Mouse (Mus musculus) adrenal gland (tissue): Measurements from ENCODE around the gene Cenpl.

Experiments used
- intact Hi-C: fragments of 180-260 bp; cut with DNase I; formaldehyde crosslinking; loops from one replicate; pipeline ENCODE4 v1.15.1; 2025

Gene Cenpl

GRCm38 (mm10) chr1:161040426-161040770, 30.1 kb upstream of the Cenpl start:
- intact Hi-C loops: no loop called here

DNA sequence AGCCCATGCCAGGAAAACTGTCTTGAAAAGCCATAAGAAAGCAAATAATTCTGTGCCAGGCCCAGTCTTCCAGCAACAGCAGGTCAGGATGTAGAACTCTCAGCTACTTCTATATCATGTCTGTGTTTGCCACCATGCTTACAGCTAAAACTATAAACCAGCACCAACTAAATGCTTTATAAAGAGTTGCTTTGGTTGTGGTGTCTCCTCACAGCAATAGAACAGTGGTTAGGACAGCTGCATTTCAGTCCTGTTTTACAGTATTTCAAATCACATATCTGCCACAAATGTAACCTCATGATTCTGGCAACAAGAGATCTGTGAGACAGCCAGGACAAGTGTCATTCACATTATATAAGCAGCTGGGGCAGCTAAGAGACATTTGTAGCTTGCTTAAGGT, 29.7 kb upstream of the Cenpl start:
- intact Hi-C loops: no loop called here

- intact Hi-C loops: no loop called here
These were observed 29.1 kb upstream of the Cenpl start for GRCm38 (mm10) chr1:161041261-161042020.

DNA sequence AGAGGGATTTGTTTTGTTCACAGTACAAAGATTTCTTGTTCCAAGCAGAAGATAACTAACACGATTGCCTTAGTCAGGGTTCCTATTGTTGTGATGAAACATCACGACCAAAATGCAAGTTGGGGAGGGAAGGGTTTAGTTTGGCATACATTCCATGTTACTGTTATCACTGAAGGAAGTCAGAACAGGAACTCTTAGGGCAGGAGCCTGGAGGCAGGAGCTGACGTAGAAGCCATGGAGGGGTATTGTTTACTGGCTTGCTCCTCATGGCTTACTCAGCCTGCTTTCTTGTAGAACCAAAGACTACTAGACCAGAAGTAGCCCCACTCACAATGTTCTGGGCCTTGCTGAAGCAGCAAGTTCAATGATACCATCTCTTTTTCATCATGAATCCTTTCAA, 23.5 kb upstream of the Cenpl start:
- intact Hi-C loops: no loop called here

GRCm38 (mm10) chr1:161057164-161057563, 13.3 kb upstream of the Cenpl start:
- intact Hi-C loops: no loop called here

DNA sequence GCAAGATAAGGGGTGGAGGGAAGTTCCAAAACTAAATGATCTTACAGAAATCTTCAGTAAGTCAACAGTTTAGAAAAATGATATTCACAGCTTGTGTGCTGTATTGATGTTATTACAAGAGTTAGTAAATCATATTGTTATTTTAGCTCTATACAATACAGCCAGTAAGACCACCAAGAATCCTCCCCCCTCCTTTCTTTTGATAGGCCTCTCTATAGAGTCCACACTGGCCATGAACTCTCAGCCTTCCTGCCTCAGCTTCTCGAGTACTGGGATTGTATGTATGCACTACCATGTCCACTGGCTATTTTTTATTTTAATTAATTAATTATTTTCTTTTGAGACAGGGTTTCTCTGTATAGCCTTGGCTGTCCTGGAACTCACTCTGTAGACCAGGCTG, 7.2 kb upstream of the Cenpl start:
- intact Hi-C loops: no loop called here

DNA sequence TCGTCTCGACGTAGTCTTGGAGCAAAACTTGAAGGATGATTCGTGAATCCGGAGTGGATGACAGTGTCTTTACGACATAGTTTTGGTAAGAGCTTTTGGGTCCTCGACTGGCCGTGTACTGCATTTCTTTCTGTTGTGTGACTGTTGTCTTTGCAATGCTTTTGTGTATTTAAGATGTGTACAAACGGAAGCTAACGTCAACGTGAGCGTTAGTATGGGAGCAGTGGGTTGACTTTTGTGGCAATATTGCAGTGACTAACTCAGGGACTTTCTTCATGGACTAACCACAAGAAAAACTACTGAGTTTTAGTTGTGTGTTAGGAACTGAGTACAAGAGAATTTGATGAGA, 733 bp downstream of the Cenpl start:
- intact Hi-C loops: no loop called here

GRCm38 (mm10) chr1:161076238-161076637, 5.7 kb downstream of the Cenpl start:
- intact Hi-C loops: no loop called here

- intact Hi-C loops: no loop called here
These were observed 6.7 kb downstream of the Cenpl start for GRCm38 (mm10) chr1:161077243-161077642.

DNA sequence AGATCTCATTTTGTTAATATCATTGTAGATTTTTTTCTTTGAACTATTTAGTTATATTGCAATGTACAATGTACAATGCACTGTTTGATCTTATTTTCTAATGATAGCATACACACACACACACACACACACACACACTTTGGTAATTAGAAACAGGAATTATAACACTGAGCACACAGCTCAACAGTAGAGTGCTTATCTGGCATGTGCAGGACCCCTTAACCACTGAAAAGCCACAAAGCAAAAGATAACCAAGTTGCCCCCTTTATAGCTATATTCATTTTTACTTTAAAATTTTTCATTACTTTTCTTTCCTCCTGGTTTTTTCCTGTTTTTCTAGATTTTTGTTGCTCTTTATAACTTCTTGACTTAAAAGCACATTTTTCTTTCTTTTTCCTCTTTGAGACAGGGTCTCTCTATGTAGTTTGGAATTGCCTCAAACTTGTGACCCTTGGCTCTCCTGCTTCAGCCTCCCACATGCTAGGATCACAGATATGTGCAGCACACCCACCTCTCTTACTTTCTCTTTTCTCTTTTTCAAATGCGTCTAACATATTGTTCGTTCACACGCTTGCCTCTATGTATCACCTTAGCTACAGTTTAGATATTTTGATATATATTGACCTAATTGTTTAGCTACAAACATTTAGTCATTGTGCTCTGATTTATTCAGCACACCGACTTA, 29.4 kb downstream of the Cenpl start:
- intact Hi-C loops: no loop called here

- intact Hi-C loops: no loop called here
These were observed 33.3 kb downstream of the Cenpl start for GRCm38 (mm10) chr1:161103842-161104241.

DNA sequence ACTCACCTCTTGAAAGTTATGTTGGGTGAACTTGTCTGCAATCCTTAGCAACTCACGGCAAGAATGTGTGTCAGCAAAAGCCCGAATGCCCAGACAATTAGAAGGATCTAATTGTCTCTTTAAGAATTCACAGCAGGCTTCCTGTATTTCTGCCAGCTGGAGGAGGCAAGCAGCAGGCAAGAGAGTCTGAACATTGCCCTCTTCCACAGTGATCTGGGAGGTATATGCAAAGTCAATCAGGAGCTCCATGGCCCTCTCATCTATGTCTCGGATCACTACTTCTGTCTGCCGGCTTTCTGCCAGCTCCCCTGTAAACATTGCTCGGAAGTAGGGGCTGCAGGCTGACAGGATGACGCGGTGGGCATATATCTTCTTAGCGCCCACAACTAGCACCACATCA, 38.7 kb downstream of the Cenpl start:
- intact Hi-C loops: no loop called here

GRCm38 (mm10) chr1:161114591-161114990, 44.1 kb downstream of the Cenpl start:
- intact Hi-C loops: no loop called here

DNA sequence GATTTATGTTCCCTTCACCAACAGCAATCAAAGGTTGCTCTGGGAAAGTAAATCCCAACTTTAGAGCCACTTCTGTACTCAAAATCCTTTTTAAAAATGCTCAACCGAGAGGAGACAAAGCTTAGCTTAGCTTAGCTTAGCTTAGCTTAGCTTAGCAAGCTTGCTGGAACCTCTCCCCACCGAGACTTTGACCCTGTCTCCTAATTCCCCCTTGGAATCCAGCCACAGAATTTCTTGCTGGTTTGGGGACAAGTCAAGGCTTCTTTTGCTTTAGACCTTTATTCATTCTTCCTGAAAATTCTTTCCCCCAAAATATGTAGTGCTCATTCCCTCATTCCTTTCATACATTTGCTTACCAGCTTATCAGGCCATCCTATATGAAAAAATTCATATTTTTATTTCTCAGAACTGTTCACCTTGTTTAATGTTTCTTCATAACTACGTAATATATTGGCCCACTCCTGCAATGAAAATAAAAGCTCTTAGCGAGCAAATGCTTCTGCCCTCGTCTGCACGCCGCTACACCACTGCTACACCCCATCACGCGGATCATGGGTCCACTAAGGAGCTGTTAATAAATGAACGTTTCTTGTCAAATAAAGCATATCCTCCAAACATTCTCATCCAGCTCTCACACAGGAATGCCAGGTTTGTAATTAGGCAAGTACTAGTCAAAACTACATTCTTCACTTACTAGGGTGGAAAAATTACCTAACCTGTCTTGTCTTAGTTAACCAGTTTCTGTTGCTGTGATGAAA, 52.3 kb downstream of the Cenpl start:
- intact Hi-C loops: no loop called here

DNA sequence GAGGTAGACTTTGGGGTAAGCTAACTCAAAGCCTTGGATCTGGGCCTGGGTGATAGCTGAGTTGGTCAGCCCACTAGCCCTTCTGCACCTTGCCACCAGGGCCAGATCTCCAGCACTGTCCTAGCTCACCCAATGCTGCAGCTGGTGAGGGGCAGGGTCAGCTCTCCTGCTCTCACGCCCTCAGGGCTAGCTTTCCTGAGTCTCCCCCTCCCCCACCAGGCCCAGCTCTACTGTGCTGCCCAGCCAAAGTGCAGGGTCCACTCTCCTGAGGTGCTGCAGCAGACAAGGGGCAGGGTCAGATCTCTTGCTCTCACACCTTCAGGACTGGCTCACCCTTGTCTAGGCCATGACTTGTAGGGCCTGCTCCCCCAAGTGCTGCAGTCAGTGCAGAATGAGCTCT, 55.9 kb downstream of the Cenpl start:
- intact Hi-C loops: no loop called here

- intact Hi-C loops: no loop called here
These were observed 60.5 kb downstream of the Cenpl start, which contains the start of gene Klhl20 for GRCm38 (mm10) chr1:161130726-161131664. Klhl20 (minus strand) TSS chr1:161131511.
